Mouse (Mus musculus): ENCODE measurements around the gene Tsga10ip.

Tsga10ip gene

DNA sequence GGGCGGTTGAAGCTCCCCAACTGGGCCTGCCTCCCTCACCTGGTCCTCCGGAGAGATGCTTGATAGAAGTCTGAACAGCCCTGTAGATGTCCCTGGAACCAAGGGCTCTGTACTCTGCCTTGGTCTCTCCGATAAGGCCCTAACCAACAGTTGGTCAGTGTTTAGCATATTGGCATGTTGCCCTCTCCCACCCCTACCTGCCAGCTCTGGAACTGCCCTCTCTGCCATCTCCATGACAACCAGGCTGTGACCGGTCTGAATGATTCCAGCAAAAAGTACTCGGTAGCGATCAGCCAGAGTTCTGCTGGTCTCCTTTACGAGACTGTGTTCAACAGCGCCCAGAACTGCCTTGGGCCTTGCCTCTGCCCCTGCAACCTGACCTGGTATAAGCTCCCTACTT is at the start of gene Tsga10ip:
TSS of gene Tsga10ip (minus strand) at position 234 of the 400 bp plus-strand sequence.
- no peak for DNase-seq (ENCODE audit: low read depth, low spot score)

DNA sequence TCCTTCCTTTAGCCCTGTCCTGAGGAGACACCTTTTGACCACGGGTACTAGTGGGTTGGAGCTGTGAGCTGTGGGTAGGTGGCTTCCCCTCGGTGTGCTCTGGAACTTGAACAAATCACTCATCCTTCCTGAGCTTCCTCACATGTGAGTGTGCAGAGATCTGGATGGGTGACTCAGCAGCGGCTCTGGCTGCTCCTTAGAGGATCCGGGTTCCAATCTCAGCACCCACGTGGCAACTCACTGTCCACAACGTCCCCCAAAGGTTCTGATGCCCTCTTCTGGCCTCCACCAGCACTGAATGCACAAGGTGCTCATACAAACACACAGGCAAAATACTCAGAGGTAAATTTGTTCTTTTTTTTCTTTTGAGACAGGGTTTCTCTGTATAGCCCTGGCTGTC is 49.4 kb upstream of the Tsga10ip start:
- no peak for DNase-seq (ENCODE audit: low read depth, low spot score)

DNA sequence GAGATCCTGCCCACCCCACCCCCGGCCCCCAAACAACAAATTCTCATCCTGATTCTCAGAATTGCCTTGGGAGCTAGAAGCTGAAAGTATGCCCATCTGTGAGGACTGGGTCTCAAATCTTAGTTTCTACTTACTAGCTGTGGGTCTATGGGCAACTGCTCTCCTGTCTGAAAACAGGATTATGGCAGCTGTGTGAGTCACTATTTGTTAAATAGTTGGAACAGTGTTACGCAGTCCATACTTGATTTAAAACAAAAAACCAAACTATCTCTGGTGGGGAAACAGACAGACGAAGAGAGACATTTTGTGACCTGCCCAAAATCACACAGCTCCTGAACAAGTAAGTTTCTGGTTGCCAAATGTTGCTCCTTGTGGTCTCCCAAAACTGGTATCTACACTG is 47.3 kb upstream of the Tsga10ip start:
- no peak for DNase-seq (ENCODE audit: low read depth, low spot score)

DNA sequence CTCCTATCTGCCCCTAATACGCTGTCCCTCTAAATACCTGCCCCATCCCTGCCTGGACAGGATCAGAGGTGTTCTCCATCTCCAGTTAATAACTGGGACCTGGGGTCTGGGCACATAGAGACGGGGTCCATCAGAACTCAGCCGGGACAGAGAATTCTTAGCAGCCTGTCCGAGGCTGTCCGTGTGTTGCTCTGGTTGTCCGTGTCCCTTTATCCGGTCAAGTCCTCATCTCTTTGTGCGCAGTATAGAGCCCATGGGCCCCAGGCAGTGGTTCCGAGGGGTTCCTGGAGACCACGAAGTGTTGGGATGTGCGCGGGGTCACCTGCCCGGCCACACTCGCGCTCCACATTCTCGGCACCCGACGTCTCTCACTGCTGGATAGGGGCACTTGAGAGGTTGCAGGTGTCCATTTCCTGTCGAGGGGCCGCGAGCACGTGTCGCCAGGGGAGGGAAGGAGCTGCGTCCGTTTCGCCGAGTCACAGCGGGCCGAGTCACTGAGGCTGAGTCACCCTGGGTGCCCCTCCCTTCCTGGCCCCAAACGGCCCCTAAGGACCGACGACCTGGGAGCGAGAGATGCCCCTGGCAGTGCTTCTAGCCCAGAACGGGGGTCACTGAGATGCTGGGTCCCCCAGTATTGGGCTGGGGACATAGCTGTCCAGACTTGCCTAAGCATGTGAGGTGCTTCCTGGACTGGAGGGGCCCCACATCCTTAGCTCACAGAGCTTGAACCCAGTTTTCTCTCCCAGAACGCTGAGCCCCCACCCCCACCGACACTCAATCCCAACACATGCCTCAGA is 46.2 kb upstream of the Tsga10ip start:
- DNase-seq (ENCODE audit: low read depth, low spot score): no peak

DNA sequence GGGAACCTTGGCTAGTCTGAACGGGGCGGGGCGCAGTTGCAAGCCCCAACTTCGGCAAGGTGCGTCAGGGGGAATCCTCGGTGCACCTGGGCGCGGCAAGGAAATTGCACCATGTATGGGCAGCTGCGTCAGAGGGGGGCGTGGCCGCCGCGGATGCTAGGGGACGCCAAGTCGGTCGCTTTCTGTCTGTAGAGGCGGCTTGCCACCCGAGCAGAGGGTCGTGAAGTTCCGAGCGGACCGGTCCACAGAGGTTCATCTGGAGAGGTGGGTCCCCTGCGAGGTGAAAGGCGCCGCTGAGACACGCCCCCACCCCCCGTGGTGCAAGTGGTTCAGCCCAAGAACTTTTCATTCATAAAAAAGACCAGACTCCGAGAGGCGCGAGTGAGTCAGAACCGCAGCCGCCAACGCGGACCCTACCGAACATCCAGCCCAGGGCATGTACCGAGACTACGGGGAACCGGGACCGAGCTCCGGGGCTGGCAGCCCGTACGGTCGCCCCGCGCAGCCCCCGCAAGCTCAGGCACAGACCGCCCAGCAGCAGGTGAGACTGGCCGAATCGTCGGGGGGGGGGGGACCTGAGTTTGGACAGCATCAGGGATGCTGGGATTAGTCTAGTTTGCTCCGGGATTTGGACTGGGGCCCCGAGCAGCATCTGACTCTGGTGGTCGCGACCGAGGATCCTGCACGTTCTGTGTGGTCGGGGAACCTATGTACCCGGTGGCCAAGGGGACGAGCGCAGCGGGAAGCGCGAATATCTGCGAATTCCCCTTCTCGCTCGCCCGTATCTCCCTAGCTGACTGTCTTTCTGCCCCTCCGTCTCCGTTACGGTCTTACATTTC is 45.4 kb upstream of the Tsga10ip start, which contains the start of gene Fosl1:
TSS of gene Fosl1 (plus strand) at position 33 of the 839 bp plus-strand sequence.
- DNase-seq (ENCODE audit: low read depth, low spot score): no peak

DNA sequence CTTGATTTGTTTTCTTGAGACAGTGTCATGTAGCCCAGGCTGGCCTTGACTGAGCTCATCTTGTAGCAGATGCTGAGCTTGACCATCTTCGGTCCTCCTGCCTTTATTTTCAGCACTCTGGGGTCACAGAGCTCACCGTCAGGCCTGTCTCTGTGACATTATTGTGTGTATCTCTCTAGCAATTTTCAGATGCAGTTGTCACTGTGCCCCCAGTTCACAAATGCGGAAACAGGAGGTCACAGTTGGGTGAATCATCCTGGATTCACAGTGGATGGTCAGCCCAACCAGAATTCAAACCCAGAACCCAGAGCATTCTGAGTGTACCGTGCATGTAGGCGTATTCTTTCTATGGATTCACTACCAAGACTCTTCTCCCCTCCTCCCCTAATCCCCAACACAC is 43.4 kb upstream of the Tsga10ip start:
- no peak for DNase-seq (ENCODE audit: low read depth, low spot score)

DNA sequence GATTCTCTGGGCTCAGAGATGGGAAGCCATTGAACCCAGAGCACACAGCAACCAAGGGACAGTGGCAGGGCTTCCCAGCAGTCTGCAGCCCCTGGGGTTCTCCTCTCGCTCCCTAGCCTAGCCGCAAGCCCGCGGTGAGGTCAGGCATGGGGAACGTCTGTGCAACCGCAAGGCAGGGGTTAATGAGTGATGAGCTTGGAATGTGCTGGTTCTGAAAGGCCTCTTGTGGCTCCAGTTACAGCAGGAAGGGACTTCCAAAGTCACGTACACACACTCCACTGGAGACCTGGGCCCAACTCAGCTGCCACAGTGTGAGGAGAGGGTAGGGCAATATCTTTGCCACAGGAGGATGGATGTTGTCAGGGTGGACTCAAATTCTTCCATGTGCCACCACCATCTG is 42.6 kb upstream of the Tsga10ip start:
- DNase-seq (ENCODE audit: low read depth, low spot score): no peak

DNA sequence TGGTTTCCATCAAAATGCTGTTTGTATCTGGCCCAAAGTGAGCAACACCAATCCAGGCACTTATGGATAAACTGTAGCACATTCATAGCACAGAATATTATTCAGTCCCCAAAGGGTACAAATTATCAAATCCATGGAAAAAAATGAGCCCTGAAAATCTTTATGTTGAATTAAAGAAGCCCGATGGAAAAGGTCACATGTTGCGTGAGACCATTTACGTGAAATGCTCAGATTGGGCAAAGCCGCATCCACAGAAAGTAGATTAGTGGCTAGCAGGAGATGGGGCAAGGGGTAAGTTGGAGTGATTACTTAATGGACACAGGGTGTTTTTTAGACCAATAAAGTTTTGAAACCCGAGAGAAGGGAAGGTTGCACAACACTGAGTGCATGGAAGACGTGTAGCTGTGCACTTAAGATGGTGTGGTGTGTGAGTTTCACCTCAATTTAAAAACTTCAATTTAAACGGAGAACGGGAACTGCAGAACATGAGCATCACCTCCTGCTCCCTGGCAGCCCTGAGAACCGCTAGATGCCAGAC is 42.1 kb upstream of the Tsga10ip start:
- no peak for DNase-seq (ENCODE audit: low read depth, low spot score)

DNA sequence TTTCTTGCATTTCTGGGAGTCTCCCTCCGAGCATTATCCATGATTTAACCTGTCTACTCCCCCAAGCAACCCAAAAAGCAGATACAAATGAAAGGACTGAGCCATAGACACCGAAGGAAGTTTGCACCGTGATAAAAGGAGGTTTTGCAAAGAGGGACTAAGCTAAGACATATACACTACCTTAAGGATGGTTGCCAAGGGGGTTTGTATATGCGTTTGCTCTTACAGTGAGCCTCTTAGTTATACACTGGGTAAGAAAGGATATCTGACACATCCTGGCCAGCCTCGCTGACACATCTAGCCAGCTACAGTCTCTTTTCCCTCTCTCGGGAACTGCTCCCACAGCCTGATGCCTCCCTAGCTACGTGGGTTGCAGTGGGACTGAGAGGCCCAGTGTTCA is 31.6 kb upstream of the Tsga10ip start:
- no peak for DNase-seq (ENCODE audit: low read depth, low spot score)

DNA sequence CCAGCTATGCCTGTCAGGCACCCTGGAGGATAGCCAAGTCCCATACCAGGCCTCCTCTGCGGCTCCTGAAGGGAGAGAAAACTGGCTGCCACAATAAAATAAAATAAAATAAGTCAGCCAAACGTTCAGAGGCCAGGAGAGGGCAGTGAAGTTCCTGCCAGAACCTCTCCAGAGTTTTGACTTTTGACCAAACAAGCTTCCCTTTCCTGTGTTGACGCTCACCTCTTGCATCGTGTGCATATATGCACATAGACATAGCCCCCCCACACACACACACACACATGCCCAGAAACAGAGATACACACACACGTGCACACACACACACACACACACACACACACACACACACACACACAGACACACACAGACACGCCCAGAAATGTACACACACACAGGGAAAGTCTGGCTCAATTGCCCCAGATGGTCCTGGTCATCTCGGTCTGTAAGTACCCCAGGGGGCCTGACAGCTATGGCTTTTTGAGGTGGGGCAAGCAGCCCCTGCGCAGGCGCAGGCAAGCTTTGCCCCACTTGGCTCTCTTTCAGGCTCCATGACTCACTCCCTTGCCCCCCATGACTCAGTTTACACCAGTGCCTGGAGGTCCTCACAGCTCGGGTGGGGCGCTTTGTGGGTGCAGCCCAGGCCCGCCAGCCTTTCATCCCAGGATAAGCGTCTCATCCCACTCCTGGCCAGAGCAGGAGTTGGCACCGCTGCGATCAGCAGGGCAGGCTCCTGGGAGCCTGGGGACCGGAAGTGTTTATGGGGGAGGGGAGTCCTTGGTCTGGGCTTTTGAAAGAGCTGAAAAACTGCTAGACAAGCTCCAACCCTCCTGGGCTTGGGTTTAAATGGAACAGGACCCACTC is 30.9 kb upstream of the Tsga10ip start:
- DNase-seq (ENCODE audit: low read depth, low spot score): no peak

DNA sequence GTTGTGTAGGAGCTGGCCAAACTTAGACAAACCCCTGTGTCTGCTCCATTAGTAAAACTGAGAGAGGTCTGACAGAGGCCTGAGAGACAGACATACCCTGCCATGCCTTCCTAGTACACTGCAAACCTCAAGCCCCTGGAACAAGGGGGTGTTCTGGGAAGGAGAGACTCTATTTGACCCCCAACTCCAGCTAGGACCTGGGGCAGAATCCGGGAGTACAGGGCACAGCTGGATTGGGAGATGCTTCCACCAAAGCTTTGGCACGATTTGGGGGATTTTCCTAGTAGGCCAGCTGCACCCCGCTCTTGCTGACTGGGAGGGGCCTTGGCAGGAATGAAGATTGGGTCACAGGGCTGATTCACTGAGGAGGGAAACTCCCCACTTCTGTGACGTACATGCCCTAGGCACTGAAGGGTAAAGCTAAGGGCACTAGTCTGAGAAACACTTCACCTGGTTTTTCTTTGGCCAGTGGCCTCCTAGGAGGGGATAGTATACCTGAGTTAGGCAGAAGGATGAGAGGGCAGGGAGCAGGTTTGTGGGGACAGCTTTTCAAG is 29.7 kb upstream of the Tsga10ip start:
- no peak for DNase-seq (ENCODE audit: low read depth, low spot score)

DNA sequence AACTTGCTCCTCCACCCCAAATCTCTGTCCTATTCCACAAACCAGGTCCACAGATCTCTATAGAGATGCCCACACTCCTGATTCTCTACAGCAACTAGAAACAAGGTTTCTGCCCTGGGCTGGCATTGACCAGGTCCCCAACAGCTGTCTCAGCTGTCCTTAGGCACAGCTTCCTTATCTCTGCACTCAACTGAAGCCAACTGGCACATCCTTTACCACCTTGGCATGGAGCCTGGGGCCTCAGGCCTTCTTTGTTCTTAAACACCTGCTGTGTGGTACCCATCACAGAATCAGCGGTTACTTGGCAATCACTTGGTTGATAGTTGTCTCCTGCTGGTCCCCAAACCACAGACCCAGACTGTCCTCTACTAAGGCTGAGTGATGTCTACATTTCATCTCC is 28.1 kb upstream of the Tsga10ip start:
- DNase-seq (ENCODE audit: low read depth, low spot score): no peak

DNA sequence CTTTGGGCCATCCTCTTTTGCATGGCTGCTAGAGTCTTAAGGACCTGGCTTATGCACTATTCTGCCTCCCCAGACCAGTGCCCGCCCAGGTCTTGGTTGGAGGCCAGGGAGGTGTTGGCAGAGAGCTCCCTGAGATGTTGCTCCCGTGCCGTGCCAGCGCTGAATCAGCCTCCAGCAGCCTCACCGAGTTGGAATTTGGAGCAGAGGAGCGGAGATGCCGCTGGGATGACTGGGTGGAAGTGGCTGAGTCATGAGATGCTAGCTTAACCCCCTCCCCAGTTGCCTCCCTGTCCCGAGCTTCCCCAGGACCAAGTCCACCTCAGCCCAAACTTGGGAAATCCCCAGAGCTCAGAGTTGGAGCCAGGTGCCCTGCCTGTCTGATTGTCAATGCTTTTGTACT is 27.5 kb upstream of the Tsga10ip start:
- no peak for DNase-seq (ENCODE audit: low read depth, low spot score)

DNA sequence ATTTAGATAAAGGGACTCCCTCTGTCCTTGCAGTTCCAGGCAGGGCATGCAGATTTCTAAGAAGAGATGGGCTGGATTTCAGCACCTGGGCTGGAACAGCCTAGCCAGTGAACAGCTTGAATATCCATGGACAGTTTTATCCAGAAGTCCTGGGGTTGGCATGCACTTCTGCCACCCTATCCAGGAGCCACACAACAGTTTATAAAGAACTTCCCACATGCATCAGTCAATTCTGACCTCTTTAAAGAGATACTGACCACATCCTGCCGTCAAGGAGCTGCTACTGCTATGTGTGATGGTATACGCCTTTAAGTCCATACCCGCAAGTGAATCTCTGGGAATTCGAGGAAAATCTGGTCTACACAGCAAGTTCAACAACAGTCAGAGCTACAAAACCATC is 26.9 kb upstream of the Tsga10ip start:
- no peak for DNase-seq (ENCODE audit: low read depth, low spot score)

DNA sequence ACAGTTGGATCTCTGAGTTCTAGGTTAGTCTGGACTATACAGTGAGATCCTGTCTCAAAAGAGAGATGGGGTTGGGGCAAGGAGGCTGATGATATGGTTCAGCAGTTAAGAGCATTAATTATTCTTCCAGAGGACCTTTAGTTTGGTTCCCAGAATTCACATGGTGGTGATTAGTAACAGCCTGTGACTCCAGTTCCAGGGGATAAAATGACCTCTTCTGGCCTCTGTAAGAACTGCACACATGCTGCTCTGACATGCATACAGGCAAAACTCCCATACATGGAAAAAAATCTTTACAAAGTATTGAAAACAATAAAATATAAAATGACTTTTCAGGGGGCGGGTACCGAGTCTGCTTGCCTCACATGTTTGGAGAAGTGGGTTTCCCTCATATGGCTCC is 25.8 kb upstream of the Tsga10ip start:
- DNase-seq (ENCODE audit: low read depth, low spot score): no peak

DNA sequence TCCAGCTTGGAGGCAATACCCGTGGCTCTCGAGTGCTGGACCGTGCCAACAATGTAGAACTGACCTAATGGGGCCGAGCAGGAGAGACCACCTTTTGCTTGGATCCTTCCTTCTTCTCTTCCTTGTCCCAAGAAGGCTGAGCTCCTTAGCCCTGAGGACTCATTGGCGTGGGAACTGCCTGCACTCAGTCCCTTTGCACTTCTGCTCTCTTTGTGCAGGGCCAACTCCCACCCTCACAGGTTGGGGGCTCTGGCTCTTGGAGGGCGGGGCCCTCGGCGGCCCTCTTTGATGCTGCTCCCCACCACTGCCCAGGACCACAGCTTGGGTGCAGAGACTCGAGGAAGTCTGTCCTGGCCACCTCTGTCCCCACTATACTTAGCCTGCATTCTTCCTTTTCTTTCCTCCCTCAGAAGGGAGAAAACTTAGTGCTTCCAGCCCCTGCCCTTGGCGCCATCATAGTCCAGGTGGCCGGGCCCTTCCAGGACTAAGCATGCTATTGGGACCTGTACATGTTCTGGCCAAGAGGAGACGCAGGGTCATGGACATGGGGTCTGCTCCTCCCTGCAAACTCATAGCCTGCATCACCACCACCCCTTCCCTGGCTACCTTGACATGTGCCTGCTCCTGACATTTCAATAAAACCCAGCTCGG is 24.4 kb upstream of the Tsga10ip start:
- DNase-seq (ENCODE audit: low read depth, low spot score): no peak

DNA sequence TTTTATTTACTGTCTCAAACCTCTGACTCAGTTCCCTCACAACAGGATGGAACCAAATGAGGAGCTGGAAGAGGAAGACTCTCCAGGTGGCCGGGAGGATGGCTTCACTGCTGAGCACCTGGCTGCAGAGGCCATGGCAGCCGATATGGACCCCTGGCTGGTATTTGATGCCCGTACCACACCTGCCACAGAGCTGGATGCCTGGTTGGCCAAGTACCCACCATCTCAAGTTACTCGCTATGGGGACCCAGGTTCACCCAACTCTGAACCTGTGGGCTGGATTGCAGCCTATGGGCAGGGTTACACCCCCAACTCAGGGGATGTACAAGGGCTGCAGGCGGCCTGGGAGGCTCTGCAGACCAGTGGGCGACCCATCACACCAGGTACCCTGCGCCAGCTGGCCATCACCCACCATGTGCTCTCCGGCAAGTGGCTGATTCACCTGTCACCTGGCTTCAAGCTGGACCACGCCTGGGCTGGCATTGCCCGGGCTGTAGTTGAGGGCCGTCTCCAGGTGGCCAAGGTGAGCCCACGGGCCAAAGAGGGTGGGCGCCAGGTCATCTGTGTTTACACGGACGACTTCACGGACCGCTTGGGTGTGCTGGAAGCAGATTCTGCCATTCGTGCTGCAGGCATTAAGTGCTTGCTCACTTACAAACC is 23.7 kb upstream of the Tsga10ip start:
- no peak for DNase-seq (ENCODE audit: low read depth, low spot score)

DNA sequence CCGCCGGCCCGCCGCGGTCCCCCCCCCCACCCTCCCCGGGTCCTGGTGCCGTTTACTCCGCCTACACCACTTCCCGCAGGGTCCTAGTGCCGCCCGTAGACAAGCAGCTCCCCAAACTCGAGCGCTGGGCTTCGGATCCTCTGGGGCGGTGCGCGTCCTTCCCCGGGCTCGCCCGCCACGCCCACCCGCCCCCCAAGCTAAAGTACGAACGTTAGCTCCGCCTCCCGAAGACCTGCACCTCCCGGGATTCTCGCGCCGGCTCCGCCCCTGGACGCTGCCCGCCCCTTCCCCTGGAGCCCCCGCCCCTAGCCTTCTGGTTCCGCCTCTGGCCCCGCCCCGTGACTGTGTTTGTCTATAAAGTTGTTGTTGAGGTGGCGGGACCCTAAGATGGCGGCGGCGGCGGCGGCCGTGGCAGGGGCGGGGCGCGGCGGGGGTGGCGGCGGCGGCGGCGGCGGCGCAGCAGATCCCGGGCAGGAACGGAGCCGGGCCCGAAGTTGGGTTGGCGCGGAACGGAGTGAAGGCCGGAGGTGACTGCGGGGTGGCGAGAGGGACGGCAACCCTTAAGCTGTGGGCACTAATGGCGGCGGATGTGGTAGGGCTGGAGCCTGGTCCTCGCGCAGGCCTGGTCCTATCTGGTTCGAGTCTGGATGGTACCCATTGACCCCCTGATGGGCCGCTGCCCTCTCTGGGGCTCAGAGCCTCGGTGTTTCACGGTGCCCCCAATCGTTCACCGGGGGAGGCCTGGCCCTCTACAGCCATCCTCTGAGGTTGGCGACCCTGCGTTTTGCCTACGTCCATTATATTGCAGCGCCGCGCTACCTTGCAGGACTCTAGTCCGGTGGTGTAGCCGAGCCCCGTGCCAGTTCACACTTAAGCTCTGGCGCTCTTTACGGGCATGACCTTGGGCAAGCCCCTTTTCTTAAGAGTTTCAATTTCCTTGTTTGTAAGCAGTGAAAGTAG is 22.7 kb upstream of the Tsga10ip start, which contains the start of the genes Drap1 and AI837181:
TSS of gene Drap1 (minus strand) at position 198 of the 960 bp plus-strand sequence.
TSS of gene AI837181 (plus strand) at position 363 of the 960 bp plus-strand sequence.
- DNase-seq (ENCODE audit: low read depth, low spot score): peak; percentile 98
